Mouse (Mus musculus) stomach, embryonic 14.5 days (tissue): ENCODE data around the gene Creb5. TPM values are rescaled to one million over a fixed set of nuclear protein-coding genes. Genes with fewer than 3 reads are reported as not detected.

Source experiments
- ATAC-seq: fragments of 200-750 bp; cut with Nextera tagmentation; 2 replicates; pipeline ENCODE4 v1.8.0; 2017; ENCODE audit warnings: low read depth, moderate TSS enrichment; ENCODE audit not compliant: insufficient number of reproducible peaks, insufficient read depth, low FRiP score
- H3K27ac ChIP-seq: fragments of 300-500 bp; sonication (generic); 2 replicates; pipeline ENCODE4 v1.5.1; 2014; ENCODE audit warnings: mild to moderate bottlenecking, low read length, moderate library complexity, mixed read lengths
- H3K27me3 ChIP-seq: fragments of 300-500 bp; sonication (generic); 2 replicates; pipeline ENCODE4 v1.6.1; 2014; ENCODE audit warnings: low read length, control low read depth, mixed read lengths; ENCODE audit not compliant: control insufficient read depth, insufficient read depth
- H3K36me3 ChIP-seq: fragments of 300-500 bp; sonication (generic); 2 replicates; pipeline ENCODE4 v1.6.1; 2014; ENCODE audit warnings: mild to moderate bottlenecking, control low read depth, low read length, moderate library complexity, mixed read lengths; ENCODE audit not compliant: control insufficient read depth, insufficient read depth
- H3K4me1 ChIP-seq: fragments of 300-500 bp; sonication (generic); 2 replicates; pipeline ENCODE4 v1.6.1; 2014; ENCODE audit warnings: low read length, control low read depth, mixed read lengths; ENCODE audit not compliant: control insufficient read depth, insufficient read depth
- H3K4me2 ChIP-seq: fragments of 300-500 bp; sonication (generic); replicated peaks from 2 replicates; pipeline ENCODE4 v1.6.1; 2014; ENCODE audit warnings: low read depth, low read length, control low read depth
- H3K4me3 ChIP-seq: fragments of 300-500 bp; sonication (generic); 2 replicates; pipeline ENCODE4 v1.5.1; 2014; ENCODE audit warnings: low read depth, low read length, control low read depth
- H3K9ac ChIP-seq: fragments of 300-500 bp; sonication (generic); replicated peaks from 2 replicates; pipeline ENCODE4 v1.6.1; 2014; ENCODE audit warnings: low read depth, mild to moderate bottlenecking, control low read depth, low read length, moderate library complexity, mixed read lengths
- H3K9me3 ChIP-seq: fragments of 300-500 bp; sonication (generic); 2 replicates; pipeline ENCODE4 v1.6.1; 2016; ENCODE audit warnings: low read depth, low read length, control low read depth; ENCODE audit not compliant: control insufficient read depth
- WGBS: fragments of 180-500 bp; shearing (Covaris S2); extraction: QIAGEN DNeasy Blood & Tissue Kit; methylation state at CpG from one replicate; pipeline ENCODE4 v1.1.7; 2014; 5-methylcytosine and 5-hydroxymethylcytosine counted together
- polyA plus RNA-seq: library from polyadenylated mRNA; unstranded; fragments of >200 nt; fragmentation: Nextera tagmentation; extraction: Ambion mirVana; gene quantifications from 2 replicates; pipeline ENCODE4 v1.2.1, GENCODE M21; 2014

Gene Creb5
- polyA plus RNA-seq, 1 experiment from 2014 or later, result 10.2 TPM

GRCm38 (mm10) chr6:53363535-53363934 lies 76.5 kb downstream of the Creb5 start:
- Histone ChIP-seq H3K9me3 (no peaks in the 10 kb centered on the region), H3K9ac (no peak overlapping the region), H3K4me2 (no peak overlapping the region), H3K27ac (no peak overlapping the region; the same call in 1 of the 2 replicates), H3K36me3 (no peaks in the 10 kb centered on the region), H3K27me3 (no peaks in the 10 kb centered on the region), H3K4me1 (peaks cover 6% of the 10 kb centered on the region), H3K4me3 (no peak overlapping the region)
- 49% methylated on average over 5 of the region's 5 CpGs for WGBS
- 0 out of 2 replicates have a peak, but pooled peaks have one; percentile 10 for ATAC-seq

- H3K9me3 ChIP-seq, result no peaks in the 10 kb centered on the region
- no peak overlapping the region for H3K4me3 ChIP-seq
- 0 out of 2 replicates have a peak, but pooled peaks have one; percentile 18 for ATAC-seq
- H3K9ac ChIP-seq, result no peak overlapping the region
- no peaks in the 10 kb centered on the region for H3K36me3 ChIP-seq
- H3K27ac ChIP-seq, result no peak overlapping the region; the same call in 1 of the 2 replicates
- peaks cover 6% of the 10 kb centered on the region for H3K4me1 ChIP-seq
- WGBS, result 25% methylated on average over 4 of the region's 4 CpGs
- H3K4me2 ChIP-seq, result no peak overlapping the region
- H3K27me3 ChIP-seq, result no peaks in the 10 kb centered on the region
Measured at GRCm38 (mm10) chr6:53363981-53364391, 76.9 kb downstream of the Creb5 start.

GRCm38 (mm10) chr6:53369147-53369546 lies 82.1 kb downstream of the Creb5 start:
- no peak overlapping the region for H3K9ac ChIP-seq
- no peak for ATAC-seq
- H3K27ac ChIP-seq, result no peak overlapping the region
- H3K4me2 ChIP-seq, result no peak overlapping the region
- WGBS, result 84% methylated on average over 5 of the region's 5 CpGs
- H3K4me1 ChIP-seq, result no peaks in the 10 kb centered on the region; the same call in 1 of the 2 replicates
- no peaks in the 10 kb centered on the region for H3K27me3 ChIP-seq
- no peaks in the 10 kb centered on the region for H3K9me3 ChIP-seq
- no peak overlapping the region for H3K4me3 ChIP-seq
- no peaks in the 10 kb centered on the region for H3K36me3 ChIP-seq

- Histone ChIP-seq H3K4me2 (no peak overlapping the region), H3K36me3 (no peaks in the 10 kb centered on the region), H3K27me3 (no peaks in the 10 kb centered on the region), H3K9me3 (no peaks in the 10 kb centered on the region), H3K4me3 (no peak overlapping the region), H3K27ac (no peak overlapping the region), H3K4me1 (no peaks in the 10 kb centered on the region), H3K9ac (no peak overlapping the region)
- no peak for ATAC-seq
- WGBS, result 88% methylated on average over 5 of the region's 5 CpGs
Measured at GRCm38 (mm10) chr6:53369928-53370327, 82.9 kb downstream of the Creb5 start.

DNA sequence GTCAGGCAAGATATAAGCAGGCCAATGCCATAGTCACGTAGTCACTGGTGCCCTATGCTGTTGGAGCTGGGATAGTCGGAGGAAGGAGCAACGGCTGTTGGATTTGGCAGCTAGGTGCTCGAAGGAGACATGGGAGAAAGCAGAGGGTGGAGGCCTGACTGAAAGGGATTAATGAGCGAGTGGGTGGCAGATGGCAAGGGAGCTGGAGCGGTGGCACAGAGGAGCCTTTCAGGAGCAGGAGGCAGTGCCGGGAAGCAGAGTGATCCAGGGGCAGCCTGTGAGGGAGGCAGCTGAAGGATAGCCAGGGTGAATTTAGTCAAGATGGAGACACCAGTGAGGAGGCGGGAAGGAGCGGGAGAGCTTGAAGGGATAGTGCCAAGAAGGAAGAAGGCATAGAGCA lies 84.9 kb downstream of the Creb5 start:
- no peak overlapping the region for H3K4me2 ChIP-seq
- no peak overlapping the region for H3K9ac ChIP-seq
- no peaks in the 10 kb centered on the region for H3K4me1 ChIP-seq
- no peak overlapping the region for H3K27ac ChIP-seq
- WGBS, result 88% methylated on average over 9 of the region's 9 CpGs
- no peaks in the 10 kb centered on the region for H3K36me3 ChIP-seq
- no peaks in the 10 kb centered on the region for H3K9me3 ChIP-seq
- H3K4me3 ChIP-seq, result no peak overlapping the region
- no peak for ATAC-seq
- H3K27me3 ChIP-seq, result no peaks in the 10 kb centered on the region

GRCm38 (mm10) chr6:53374315-53374941 lies 87.4 kb downstream of the Creb5 start:
- no peak overlapping the region for H3K4me3 ChIP-seq
- H3K27ac ChIP-seq, result no peak overlapping the region
- ATAC-seq, result no peak
- no peak overlapping the region for H3K4me2 ChIP-seq
- H3K36me3 ChIP-seq, result no peaks in the 10 kb centered on the region
- no peaks in the 10 kb centered on the region for H3K4me1 ChIP-seq
- H3K27me3 ChIP-seq, result no peaks in the 10 kb centered on the region
- H3K9ac ChIP-seq, result no peak overlapping the region
- 54% methylated on average over 3 of the region's 3 CpGs for WGBS
- no peaks in the 10 kb centered on the region for H3K9me3 ChIP-seq

GRCm38 (mm10) chr6:53389277-53389676 lies 102.2 kb downstream of the Creb5 start:
- 82% methylated on average over 5 of the region's 5 CpGs for WGBS
- Histone ChIP-seq H3K27ac (no peak overlapping the region), H3K4me3 (no peak overlapping the region), H3K36me3 (no peaks in the 10 kb centered on the region), H3K4me2 (no peak overlapping the region), H3K9me3 (no peaks in the 10 kb centered on the region), H3K27me3 (no peaks in the 10 kb centered on the region), H3K4me1 (peaks cover 4% of the 10 kb centered on the region), H3K9ac (no peak overlapping the region)
- no peak for ATAC-seq

DNA sequence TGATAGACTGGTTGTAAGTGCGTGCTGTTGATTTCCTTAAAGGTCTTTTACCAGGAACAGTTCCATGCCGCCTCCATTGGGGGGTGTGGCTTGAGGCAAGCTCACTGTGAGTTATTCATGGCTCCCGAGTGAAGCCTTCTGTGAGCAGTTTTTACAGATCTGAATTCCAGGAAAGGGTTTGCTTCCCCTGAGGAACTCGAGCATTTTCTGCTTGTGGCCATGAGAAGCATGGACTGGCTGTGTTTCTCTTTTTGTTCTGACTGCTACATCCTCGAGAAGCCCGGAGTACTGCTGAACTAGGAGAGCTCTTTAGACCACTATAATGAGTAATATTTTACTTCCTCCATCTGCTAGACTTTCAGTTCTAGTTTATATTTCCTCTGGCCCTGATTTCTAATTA lies 103.3 kb downstream of the Creb5 start:
- no peaks in the 10 kb centered on the region for H3K9me3 ChIP-seq
- no peak for ATAC-seq
- 18% methylated on average over 6 of the region's 6 CpGs for WGBS

GRCm38 (mm10) chr6:53394026-53394425 lies 107.0 kb downstream of the Creb5 start:
- H3K9ac ChIP-seq, result no peak overlapping the region
- no peak for ATAC-seq
- H3K4me2 ChIP-seq, result no peak overlapping the region
- H3K9me3 ChIP-seq, result no peaks in the 10 kb centered on the region
- no peak overlapping the region for H3K4me3 ChIP-seq
- 19% methylated on average over 7 of the region's 7 CpGs for WGBS
- H3K27me3 ChIP-seq, result no peaks in the 10 kb centered on the region
- H3K36me3 ChIP-seq, result no peaks in the 10 kb centered on the region
- peaks cover 16% of the 10 kb centered on the region for H3K4me1 ChIP-seq
- H3K27ac ChIP-seq, result no peak overlapping the region

More for the DNA sequence above, 103.3 kb downstream of the Creb5 start:
- Histone ChIP-seq H3K27me3 (no peaks in the 10 kb centered on the region), H3K36me3 (no peaks in the 10 kb centered on the region), H3K4me1 (peaks cover 9% of the 10 kb centered on the region), H3K27ac (no peak overlapping the region), H3K4me3 (no peak overlapping the region), H3K9ac (no peak overlapping the region), H3K4me2 (no peak overlapping the region)
